Mouse (Mus musculus): ENCODE data around the gene Kif2c. TPM values are rescaled to one million over a fixed set of nuclear protein-coding genes. Genes with fewer than 3 reads are reported as not detected.
A peak's percentile ranks its signal among the peaks of the same experiment; 100 is the strongest.

Gene Kif2c
- polyA plus RNA-seq, 1 experiment from 2014 or later = 45.8 TPM

- no peaks in the 10 kb centered on the region for H3K9me3 ChIP-seq (replicated peaks)
- 0 out of 2 replicates have a peak within 1 kb of the TSS, but pooled peaks have one; percentile 24 for H3K9ac ChIP-seq
- H3K27ac ChIP-seq (replicated peaks) = peak within 1 kb of the TSS; percentile 87
- WGBS = 25% methylated on average over 8 of the region's 8 CpGs
- no peaks in the 10 kb centered on the region for H3K27me3 ChIP-seq
- peaks cover 20% of the 10 kb centered on the region; the same call in 1 of the 2 replicates for H3K36me3 ChIP-seq
- ATAC-seq (ENCODE audit: insufficient number of reproducible peaks, low FRiP score, low TSS enrichment, low read depth) = peak; percentile 44
- H3K4me1 ChIP-seq = peaks cover 40% of the 10 kb centered on the region
- no peak within 1 kb of the TSS for H3K4me3 ChIP-seq (replicated peaks)
- peak within 1 kb of the TSS; percentile 21 for H3K4me2 ChIP-seq (replicated peaks)
Observed at GRCm38 (mm10) chr4:117125348-117125909, 57.0 kb downstream of the Kif2c start, which contains the start of gene Btbd19. Btbd19 (minus strand) TSS chr4:117125725.

GRCm38 (mm10) chr4:117124518-117125347 lies 57.7 kb downstream of the Kif2c start:
- H3K27ac ChIP-seq (replicated peaks) = peak overlapping the region; percentile 87
- peaks cover 16% of the 10 kb centered on the region; the same call in 1 of the 2 replicates for H3K36me3 ChIP-seq
- H3K9ac ChIP-seq = 0 out of 2 replicates have a peak overlapping the region, but pooled peaks have one; percentile 24
- H3K4me3 ChIP-seq (replicated peaks) = no peak overlapping the region
- peaks cover 44% of the 10 kb centered on the region for H3K4me1 ChIP-seq
- peak overlapping the region; percentile 21 for H3K4me2 ChIP-seq (replicated peaks)
- WGBS = 54% methylated on average over 14 of the region's 14 CpGs
- no peaks in the 10 kb centered on the region for H3K9me3 ChIP-seq (replicated peaks)
- ATAC-seq (ENCODE audit: insufficient number of reproducible peaks, low FRiP score, low TSS enrichment, low read depth) = no peak
- no peaks in the 10 kb centered on the region for H3K27me3 ChIP-seq

- Histone ChIP-seq H3K27me3 (no peaks in the 10 kb centered on the region), H3K9ac (no peak overlapping the region), H3K4me1 (peaks cover 46% of the 10 kb centered on the region), H3K4me3 (replicated peaks) (no peak overlapping the region), H3K27ac (replicated peaks) (peak overlapping the region; percentile 87; the same call in 1 of the 2 replicates), H3K36me3 (0 out of 2 replicates have a peak, but pooled peaks cover 13% of the 10 kb centered on the region), H3K9me3 (replicated peaks) (no peaks in the 10 kb centered on the region), H3K4me2 (replicated peaks) (no peak overlapping the region)
- ATAC-seq (ENCODE audit: insufficient number of reproducible peaks, low FRiP score, low TSS enrichment, low read depth) = no peak
- 86% methylated on average over 3 of the region's 3 CpGs for WGBS
Observed at GRCm38 (mm10) chr4:117124218-117124517, 58.3 kb downstream of the Kif2c start.

- Histone ChIP-seq H3K27me3 (no peaks in the 10 kb centered on the region), H3K9ac (no peak overlapping the region), H3K36me3 (0 out of 2 replicates have a peak, but pooled peaks cover 8% of the 10 kb centered on the region), H3K4me1 (peaks cover 46% of the 10 kb centered on the region), H3K4me3 (replicated peaks) (no peak overlapping the region), H3K9me3 (replicated peaks) (no peaks in the 10 kb centered on the region), H3K27ac (replicated peaks) (no peak overlapping the region), H3K4me2 (replicated peaks) (no peak overlapping the region)
- no peak for ATAC-seq (ENCODE audit: insufficient number of reproducible peaks, low FRiP score, low TSS enrichment, low read depth)
- WGBS = 82% methylated on average over 8 of the region's 9 CpGs
Observed at GRCm38 (mm10) chr4:117123546-117124217, 58.8 kb downstream of the Kif2c start.

GRCm38 (mm10) chr4:117122209-117122608 lies 60.2 kb downstream of the Kif2c start:
- Histone ChIP-seq H3K36me3 (no peaks in the 10 kb centered on the region), H3K4me2 (replicated peaks) (no peak overlapping the region), H3K4me1 (peaks cover 46% of the 10 kb centered on the region), H3K9me3 (replicated peaks) (no peaks in the 10 kb centered on the region), H3K4me3 (replicated peaks) (no peak overlapping the region), H3K9ac (no peak overlapping the region), H3K27ac (replicated peaks) (peak overlapping the region; percentile 58; the same call in 1 of the 2 replicates), H3K27me3 (no peaks in the 10 kb centered on the region)
- ATAC-seq (ENCODE audit: insufficient number of reproducible peaks, low FRiP score, low TSS enrichment, low read depth) = no peak
- 73% methylated on average over 4 of the region's 4 CpGs for WGBS

GRCm38 (mm10) chr4:117120445-117121414 lies 61.7 kb downstream of the Kif2c start:
- H3K9me3 ChIP-seq (replicated peaks) = no peaks in the 10 kb centered on the region
- H3K4me3 ChIP-seq (replicated peaks) = peak overlapping the region; percentile 81
- H3K27ac ChIP-seq (replicated peaks) = peak overlapping the region; percentile 93
- H3K27me3 ChIP-seq = no peaks in the 10 kb centered on the region
- WGBS = under 1% methylated on average over 69 of the region's 69 CpGs
- peak; percentile 93 for ATAC-seq (ENCODE audit: insufficient number of reproducible peaks, low FRiP score, low TSS enrichment, low read depth)
- H3K4me1 ChIP-seq = peaks cover 35% of the 10 kb centered on the region
- H3K4me2 ChIP-seq (replicated peaks) = peak overlapping the region; percentile 98
- peak overlapping the region; percentile 57 for H3K9ac ChIP-seq
- H3K36me3 ChIP-seq = no peaks in the 10 kb centered on the region

- Histone ChIP-seq H3K27ac (replicated peaks) (peak overlapping the region; percentile 93), H3K9ac (peak overlapping the region; percentile 40), H3K4me1 (peaks cover 28% of the 10 kb centered on the region), H3K4me3 (replicated peaks) (peak overlapping the region; percentile 81), H3K4me2 (replicated peaks) (peak overlapping the region; percentile 98), H3K36me3 (no peaks in the 10 kb centered on the region), H3K27me3 (no peaks in the 10 kb centered on the region), H3K9me3 (replicated peaks) (no peaks in the 10 kb centered on the region)
- ATAC-seq (ENCODE audit: insufficient number of reproducible peaks, low FRiP score, low TSS enrichment, low read depth) = no peak
- 6% methylated on average over 10 of the region's 10 CpGs for whole genome bisulfite sequencing
Observed at GRCm38 (mm10) chr4:117120052-117120444, 62.4 kb downstream of the Kif2c start.

GRCm38 (mm10) chr4:117119636-117120035 lies 62.8 kb downstream of the Kif2c start:
- WGBS = 64% methylated on average over 5 of the region's 5 CpGs
- Histone ChIP-seq H3K36me3 (peaks cover 4% of the 10 kb centered on the region; the same call in 1 of the 2 replicates), H3K27me3 (no peaks in the 10 kb centered on the region), H3K27ac (replicated peaks) (peak overlapping the region; percentile 93), H3K4me1 (peaks cover 24% of the 10 kb centered on the region), H3K9me3 (replicated peaks) (no peaks in the 10 kb centered on the region), H3K4me2 (replicated peaks) (peak overlapping the region; percentile 98), H3K9ac (no peak overlapping the region), H3K4me3 (replicated peaks) (peak overlapping the region; percentile 81)
- no peak for ATAC-seq (ENCODE audit: insufficient number of reproducible peaks, low FRiP score, low TSS enrichment, low read depth)

- no peak overlapping the region for H3K4me2 ChIP-seq (replicated peaks)
- peaks cover 20% of the 10 kb centered on the region; the same call in 1 of the 2 replicates for H3K4me1 ChIP-seq
- H3K36me3 ChIP-seq = peaks cover 20% of the 10 kb centered on the region
- H3K27ac ChIP-seq (replicated peaks) = no peak overlapping the region
- no peaks in the 10 kb centered on the region for H3K9me3 ChIP-seq (replicated peaks)
- H3K9ac ChIP-seq = no peak overlapping the region
- no peak overlapping the region for H3K4me3 ChIP-seq (replicated peaks)
- no peak for ATAC-seq (ENCODE audit: insufficient number of reproducible peaks, low FRiP score, low TSS enrichment, low read depth)
- no peaks in the 10 kb centered on the region for H3K27me3 ChIP-seq
- 81% methylated on average over 7 of the region's 7 CpGs for WGBS
Observed at GRCm38 (mm10) chr4:117117931-117118330, 64.5 kb downstream of the Kif2c start.

GRCm38 (mm10) chr4:117115592-117115991 lies 66.8 kb downstream of the Kif2c start:
- no peaks in the 10 kb centered on the region for H3K9me3 ChIP-seq (replicated peaks)
- no peak overlapping the region for H3K4me2 ChIP-seq (replicated peaks)
- peaks cover 32% of the 10 kb centered on the region for H3K36me3 ChIP-seq
- H3K4me1 ChIP-seq = peaks cover 6% of the 10 kb centered on the region; the same call in 1 of the 2 replicates
- no peak for ATAC-seq (ENCODE audit: insufficient number of reproducible peaks, low FRiP score, low TSS enrichment, low read depth)
- no peak overlapping the region; the same call in 1 of the 2 replicates for H3K9ac ChIP-seq
- no peak overlapping the region for H3K27ac ChIP-seq (replicated peaks)
- no peak overlapping the region for H3K4me3 ChIP-seq (replicated peaks)
- 76% methylated on average over 5 of the region's 5 CpGs for WGBS
- no peaks in the 10 kb centered on the region for H3K27me3 ChIP-seq

All from embryonic facial prominence, embryonic 15.5 days (tissue).